Mouse (Mus musculus) layer of hippocampus, postnatal 14 days (tissue): Measurements from ENCODE around the gene Dedd2. TPM values are rescaled to one million over a fixed set of nuclear protein-coding genes. Genes with fewer than 3 reads are reported as not detected.

ENCODE experiments used
- DNase-seq, 2 experiments: peaks; one replicate each; pipeline ENCODE4 v3.0.0; 2021 to 2022; ENCODE audit warnings: low spot score in 2 of 2, mixed read lengths in 1 of 2
- total RNA-seq, 2 experiments: library from RNA; stranded (reverse); gene quantifications; 2 replicates each; pipeline ENCODE4 v1.2.3; 2021

Dedd2 gene
- total RNA-seq, 2 experiments from 2014 or later: 24.9 to 25.6 TPM

- peak; percentile 90 to 97 for DNase-seq
These were observed 509 bp downstream of the Dedd2 start for GRCm38 (mm10) chr7:25219756-25220456.

- DNase-seq: no peak
These were observed 1.0 kb downstream of the Dedd2 start for GRCm38 (mm10) chr7:25219416-25219750.

GRCm38 (mm10) chr7:25218705-25219415 lies 1.6 kb downstream of the Dedd2 start:
- DNase-seq: peak; percentile 51 to 55

- no peak for DNase-seq
These were observed 2.6 kb downstream of the Dedd2 start for GRCm38 (mm10) chr7:25217653-25218395.

DNA sequence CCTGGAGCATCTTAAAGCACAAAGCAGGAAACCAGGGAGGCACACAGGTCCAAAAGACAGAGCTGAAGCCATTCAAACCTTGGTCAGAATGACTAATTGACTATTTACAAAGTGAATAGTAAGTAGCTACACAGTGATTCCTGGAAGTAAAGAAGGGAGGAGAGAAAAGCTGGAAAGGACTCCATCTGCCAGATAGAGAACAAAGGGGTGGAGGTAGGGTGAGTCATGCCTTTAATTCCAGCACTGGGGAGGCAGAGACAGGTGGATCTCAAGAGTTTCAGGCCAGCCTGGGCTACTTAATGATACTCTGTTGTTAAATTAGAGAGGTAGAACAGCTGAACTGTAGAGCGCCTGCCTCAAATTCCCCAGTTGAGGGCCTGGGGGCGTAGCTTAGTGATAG lies 6.2 kb downstream of the Dedd2 start:
- DNase-seq: no peak

GRCm38 (mm10) chr7:25213099-25213498 lies 7.3 kb downstream of the Dedd2 start:
- DNase-seq: no peak

GRCm38 (mm10) chr7:25210482-25210881 lies 9.9 kb downstream of the Dedd2 start:
- no peak for DNase-seq

GRCm38 (mm10) chr7:25209161-25209622 lies 11.2 kb downstream of the Dedd2 start:
- DNase-seq: no peak

- no peak for DNase-seq
These were observed 14.2 kb downstream of the Dedd2 start for GRCm38 (mm10) chr7:25206094-25206830.

DNA sequence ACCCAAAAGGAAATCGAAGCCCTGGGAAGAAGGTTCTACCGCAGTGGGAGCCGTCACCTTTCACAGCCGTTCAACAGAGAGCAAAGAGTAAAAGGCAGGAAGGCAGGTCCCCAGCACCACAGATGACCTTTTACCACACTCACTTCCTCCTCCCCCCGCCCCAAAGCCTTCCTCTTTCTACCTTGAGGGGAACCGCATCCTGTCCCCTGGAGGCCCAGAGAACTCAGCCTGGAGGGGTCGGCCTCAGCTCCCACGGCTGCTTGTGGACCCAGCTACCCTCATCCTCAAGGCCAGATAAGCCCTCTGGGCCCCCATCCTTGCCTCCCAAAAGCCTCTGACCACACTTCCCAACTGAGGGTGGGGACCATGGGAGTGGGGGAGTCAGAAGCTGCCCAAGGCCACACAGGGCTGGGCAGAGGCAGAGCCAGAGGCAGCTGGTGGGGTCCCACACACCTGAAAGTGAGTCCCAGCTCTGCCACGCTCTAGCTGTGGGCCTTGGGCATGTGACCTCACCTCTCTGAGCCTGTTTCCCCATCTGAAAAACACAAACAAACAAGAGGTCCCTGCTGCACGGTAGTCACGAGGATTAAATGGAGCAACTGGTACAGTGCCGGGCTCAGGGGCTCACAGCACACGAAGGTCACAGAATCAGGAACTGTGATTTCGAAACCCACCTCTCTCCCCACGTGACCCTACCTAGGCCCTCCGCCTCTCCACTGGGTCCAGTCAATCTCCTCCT lies 14.9 kb downstream of the Dedd2 start:
- no peak for DNase-seq

DNA sequence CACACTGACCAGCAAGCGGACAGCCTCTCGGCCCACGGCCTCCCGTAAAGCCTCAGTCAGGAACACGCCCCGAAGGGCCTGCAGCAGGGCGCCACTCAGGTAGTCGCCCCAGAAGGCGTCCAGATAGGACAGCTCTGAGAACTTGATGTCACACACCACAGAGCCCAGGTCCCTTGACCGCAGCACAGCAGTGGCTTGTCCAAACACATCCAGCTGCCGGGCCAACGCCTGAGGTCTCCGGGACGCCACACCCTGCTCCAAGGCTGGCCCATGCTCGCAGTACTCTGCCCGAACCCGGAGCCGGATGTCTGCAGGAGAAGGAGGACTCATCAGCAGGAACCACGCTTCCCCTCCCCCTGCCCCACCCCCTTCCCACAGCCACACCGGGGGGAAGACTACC lies 16.8 kb downstream of the Dedd2 start:
- no peak for DNase-seq

GRCm38 (mm10) chr7:25197384-25198018 lies 22.9 kb downstream of the Dedd2 start:
- DNase-seq: no peak

DNA sequence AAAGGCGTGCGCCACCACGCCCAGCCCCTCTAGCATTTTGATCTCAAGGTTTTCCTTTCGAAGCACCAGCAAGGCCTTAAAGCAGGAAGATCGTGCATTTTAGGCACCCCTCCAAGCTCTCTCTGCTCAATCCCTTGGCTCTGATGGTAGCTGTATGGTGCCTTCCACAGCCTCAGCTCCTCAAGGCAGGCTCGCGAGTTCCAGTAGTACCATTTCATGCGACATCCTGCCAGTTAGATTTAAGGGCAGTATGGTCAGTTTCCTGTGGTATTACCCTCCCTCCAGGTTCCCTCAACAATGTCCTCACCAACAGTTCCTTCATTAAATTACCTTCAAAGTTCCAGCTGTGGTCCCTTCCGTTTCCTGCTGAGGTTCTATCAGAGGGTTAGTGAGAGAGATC lies 24.3 kb downstream of the Dedd2 start:
- DNase-seq: no peak

DNA sequence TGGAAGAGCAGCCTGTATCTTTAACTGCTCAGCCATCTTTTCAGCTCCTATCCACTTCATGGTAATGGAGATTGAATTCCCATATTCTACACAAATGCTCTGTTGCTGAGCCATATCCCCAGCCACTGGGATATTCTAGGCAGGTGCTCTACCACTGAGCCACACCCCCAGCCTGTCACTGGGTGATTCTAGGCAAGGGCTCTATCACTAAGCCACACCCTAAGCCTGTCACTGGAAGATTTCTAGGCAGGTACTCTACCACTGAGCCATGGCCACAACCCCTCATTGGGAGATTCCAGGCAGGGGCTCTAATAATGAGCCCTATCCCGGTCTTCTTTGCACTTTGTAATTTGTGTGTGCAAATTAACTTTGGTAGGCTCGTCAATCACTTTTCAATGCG lies 25.3 kb downstream of the Dedd2 start:
- DNase-seq: no peak

- DNase-seq: no peak
These were observed 28.3 kb downstream of the Dedd2 start for GRCm38 (mm10) chr7:25192110-25192509.

GRCm38 (mm10) chr7:25190806-25191205 lies 29.6 kb downstream of the Dedd2 start:
- no peak for DNase-seq

GRCm38 (mm10) chr7:25187662-25188650 lies 32.5 kb downstream of the Dedd2 start:
- peak; percentile 87 to 89 for DNase-seq

GRCm38 (mm10) chr7:25184091-25184490 lies 36.3 kb downstream of the Dedd2 start:
- DNase-seq: no peak

DNA sequence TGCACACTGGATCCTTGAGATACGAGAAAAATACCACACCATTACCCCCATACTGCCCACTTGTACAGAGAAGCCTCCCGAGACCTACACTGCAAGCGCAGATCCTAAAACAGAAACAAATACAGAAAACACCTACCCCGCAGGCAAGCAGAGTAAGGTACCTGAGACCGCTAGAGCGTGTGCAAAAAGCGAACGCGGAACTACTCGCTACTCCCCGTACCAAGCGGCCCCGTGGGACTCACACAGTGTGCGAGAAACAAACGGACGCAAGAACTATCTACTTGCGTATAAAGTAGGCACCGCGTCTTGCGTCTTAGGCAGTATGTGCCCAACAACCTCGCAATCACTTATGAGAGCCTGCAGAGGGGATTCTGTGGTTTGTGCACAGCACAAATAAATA lies 38.6 kb downstream of the Dedd2 start:
- no peak for DNase-seq
